Mouse (Mus musculus) stomach, postnatal 0 days (tissue): Measurements from ENCODE around the gene Qk.

Experiments used
- CTCF ChIP-seq: IDR thresholded peaks from 2 replicates; pipeline ENCODE4 v1.5.1; 2016; ENCODE audit warnings: antibody characterized with exemption, low read depth, mild to moderate bottlenecking, moderate library complexity
- EP300 ChIP-seq: optimal IDR thresholded peaks from 2 replicates; pipeline ENCODE3; 2016; ENCODE audit warnings: antibody characterized with exemption

DNA sequence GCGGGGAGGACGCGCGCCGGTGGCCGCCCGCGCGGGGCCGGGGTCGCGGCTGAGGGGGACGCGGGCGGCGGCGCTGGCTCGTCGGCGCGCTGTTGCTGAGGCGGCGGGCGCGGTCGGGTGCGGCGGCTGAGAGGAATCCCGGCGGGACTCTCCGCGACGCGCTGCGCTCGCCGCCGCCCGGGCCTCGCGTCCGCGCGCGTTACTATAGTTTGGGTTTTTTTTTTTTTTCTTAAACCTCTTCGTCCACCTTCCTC lies 296 bp downstream of the Qk start:
- TF ChIP-seq CTCF = no peak
- no peak for TF ChIP-seq EP300
